Mouse (Mus musculus) monocyte, adult 2 months (primary cell): ENCODE measurements around the gene Slc47a2.

ENCODE experiments used
- DNase-seq, 2 experiments: peaks; one replicate each; pipeline ENCODE4 v3.0.0; 2022; ENCODE audit warnings: low spot score in 2 of 2, low read depth in 1 of 2

Gene Slc47a2

DNA sequence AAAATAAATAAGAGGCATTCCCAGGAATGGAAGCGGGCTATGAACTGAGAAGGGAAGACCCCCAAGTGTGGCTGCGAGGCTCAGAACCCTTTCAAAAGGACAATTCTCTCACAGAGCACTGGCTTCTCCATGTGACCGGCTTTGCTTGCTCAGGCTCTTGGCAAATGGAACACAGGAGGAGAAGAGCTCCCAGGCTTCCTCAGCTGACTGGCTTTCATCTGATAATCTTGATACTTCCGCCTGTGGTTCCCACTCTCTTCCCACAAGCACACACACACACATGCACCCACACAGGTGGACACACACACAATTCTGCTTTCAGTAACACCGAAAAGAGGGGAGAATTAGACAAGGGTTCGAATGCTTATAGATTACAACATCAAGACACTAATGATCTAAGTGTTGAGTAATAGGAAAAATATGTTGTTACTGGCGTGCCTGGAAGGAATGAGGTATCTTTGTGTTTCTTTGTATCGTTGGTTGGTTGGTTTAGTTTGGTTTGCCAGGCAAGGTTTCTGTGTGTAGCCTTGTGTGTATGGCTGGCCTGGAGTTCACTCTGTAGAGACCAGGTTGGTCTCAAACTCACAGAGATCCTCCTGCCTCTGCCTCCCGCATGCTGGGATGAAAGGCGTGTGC is 59.1 kb downstream of the Slc47a2 start:
- DNase-seq: no peak

DNA sequence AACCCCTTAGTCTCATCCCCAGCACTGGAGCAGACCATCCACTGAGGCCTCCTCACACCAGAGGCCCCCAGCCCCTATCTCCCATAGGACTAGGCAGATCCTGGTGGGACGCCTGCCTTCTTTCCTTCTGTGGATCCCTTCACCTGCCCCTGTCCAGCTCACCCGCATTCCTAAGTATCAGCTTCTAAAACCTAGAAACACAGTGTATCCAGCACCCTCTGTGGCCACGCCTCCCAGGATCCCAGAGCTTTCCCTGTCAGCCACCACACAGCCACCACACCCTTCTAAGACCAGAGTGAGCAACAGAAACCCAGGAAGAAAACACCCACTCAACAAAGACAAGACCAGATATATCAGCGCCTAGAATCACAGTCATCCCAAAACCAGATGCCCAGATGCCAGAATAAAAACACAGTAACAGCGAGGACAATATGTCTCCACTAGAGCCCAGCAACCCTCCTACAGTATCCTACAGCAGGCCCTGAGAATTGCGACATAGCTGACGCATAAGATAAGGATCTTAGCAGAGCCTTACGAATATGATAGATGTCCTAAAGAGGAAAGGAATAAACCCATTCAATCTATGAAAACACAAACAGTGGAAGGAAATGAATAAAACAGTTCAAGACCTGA is 64.1 kb downstream of the Slc47a2 start:
- DNase-seq: no peak

DNA sequence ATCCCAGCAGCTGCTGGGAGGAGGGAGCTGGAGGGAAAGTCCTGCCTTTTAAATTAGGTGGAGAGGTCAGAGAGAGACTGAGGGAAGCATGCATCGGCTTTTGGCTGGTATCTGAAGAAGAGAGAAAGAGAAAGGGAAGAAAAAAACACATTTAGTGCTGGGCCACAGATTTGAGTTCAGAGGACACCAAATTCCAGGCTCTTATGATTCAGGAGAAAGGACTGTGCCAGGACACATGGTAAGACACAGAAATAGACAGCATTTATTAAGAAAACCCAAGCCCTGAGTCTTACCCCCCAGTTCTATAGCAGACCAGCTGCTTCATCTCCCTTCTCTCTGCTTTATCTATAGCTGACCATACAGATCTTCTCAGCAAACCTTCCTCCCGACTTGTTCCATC is 64.7 kb downstream of the Slc47a2 start:
- no peak for DNase-seq

DNA sequence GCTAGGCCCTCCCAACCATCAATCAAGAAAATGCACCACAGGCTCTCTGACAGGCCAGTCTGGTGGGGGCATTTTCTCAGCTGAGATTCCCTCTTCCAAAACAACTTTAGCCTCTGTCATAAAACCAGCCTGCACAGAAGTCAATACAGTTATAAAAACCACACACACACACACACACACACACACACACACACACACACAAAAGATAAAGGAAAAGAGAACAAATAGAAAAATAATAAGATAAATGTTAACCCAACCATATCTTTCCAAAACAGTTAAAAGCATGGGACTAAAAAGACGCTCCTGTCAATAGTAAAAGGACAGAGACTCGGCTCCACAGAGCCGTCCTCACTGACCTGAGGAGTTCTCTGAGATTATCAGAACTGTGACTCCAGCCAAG is 66.2 kb downstream of the Slc47a2 start:
- no peak for DNase-seq

DNA sequence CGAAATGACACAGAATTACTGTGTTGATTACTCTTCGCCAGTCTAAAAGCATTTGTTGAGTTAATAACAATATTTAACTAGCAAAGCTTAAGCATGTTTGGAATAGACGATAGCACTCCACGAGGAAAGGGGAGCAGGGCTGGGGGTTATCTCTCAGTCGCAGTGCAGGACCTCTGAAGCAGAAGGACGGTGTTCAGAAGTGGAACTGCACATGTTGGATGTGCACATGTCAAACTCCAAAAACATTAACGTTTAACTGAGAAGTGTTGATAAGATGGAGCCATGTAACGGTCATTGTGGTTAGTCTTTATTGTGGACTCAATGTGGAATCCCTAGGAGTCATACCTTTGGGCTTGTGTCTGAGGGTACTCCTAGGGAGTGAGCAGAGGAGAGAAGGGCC is 67.6 kb downstream of the Slc47a2 start:
- no peak for DNase-seq

DNA sequence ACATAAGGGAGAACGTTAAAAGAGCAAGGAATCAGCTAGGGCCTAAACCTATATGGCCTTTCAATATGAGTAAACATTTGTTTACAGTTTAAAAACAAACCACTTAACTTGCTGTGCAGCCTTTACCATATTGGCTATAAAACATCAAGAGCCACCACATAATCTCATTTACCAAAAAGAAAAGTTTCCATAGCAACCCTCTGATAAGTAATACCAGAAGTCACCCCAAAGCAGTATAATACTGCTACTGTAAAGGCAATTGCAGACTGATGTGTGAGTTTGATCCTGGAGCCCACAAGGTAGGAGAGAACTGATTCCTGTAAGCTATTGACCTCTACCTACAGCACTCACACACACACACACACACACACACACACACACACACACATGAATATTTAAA is 68.2 kb downstream of the Slc47a2 start:
- no peak for DNase-seq

DNA sequence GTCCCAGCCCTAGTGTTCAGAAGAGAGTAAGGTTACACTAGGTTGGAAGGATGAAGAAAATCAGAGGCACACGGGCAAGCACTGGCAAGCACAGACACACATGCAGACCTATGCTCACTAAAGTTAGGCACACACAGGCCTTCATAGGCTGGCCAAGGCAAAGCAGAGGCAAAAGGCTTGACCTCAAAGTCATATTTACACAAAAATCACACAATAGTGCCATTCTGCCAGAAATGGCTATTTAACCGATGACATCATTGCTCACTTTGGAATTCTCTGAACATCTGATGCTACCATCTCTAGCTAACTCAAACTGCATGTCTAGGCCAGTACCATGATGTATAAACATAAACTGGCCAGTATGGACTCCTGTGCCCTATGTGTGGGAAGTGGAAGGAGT is 68.7 kb downstream of the Slc47a2 start:
- DNase-seq: no peak

DNA sequence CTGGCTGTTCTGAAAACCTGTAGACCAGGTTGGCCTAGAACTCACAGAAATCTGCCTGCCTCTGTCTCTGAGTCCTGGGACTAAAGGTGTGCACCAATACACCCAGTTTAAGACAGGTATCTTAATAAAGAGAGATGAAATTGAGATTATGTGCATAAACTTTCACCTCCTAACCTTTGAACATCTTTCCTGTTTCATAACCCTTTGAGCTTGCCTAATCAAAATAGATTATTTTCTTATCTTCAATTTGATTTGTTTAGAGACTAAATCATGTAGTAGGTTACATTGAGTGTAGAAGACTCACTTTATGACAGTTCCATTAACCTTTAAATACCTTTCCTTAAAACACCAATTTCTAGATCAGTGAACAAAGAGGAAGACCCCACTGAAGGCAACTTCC is 71.0 kb downstream of the Slc47a2 start:
- no peak for DNase-seq

DNA sequence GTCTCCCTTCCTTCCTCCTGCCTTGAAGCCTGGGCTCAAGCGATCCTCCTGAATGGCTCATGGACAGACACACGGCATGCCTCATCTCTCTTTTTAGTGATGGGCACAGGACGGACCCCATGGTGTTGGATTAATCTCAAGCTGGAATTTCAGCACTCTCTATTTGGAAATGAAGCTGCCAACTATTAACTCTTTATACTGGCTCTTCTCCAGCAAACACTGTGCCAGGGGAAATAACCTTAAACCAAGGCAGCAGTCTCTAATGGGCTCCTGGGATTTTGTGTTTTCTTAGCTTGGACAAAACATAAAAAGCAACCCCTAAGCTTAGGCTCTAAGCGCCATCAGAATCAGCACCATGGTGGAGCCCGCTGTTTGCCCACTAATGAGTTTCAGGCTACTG is 72.3 kb downstream of the Slc47a2 start:
- no peak for DNase-seq

DNA sequence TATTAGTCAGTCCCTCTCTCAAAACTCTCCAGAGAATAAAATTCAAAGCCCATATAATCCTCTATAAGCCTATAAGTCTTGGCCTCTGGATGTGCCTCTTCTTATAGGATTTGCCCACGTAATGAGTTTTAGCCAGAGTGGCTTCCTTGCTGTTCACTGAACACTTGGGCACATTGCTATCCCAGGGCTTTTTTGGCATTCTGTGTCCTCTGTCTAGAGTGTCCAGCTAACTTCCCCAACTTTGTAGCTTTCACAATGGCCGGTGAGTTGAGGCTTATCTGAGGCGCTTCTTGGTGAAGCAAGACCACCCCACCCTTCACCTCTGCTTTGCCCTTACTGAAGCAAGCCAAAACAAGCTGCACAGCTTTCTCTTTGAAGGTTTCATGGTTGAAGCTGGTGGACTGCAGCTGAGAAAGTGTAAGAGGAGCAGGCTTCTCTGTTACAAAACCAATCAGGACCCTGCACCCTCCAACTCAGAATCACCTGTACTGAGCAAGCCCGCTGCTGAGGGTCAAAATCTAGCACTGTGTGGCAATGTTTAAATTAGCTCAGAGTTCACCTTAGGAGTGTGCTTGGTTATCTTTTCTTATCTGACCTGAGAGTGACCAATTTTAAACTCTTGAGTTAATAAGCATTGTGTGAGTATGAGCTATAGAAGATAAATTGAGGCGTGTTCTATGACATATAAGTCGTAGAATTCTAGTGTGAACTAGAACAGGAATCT is 73.9 kb downstream of the Slc47a2 start:
- DNase-seq: no peak

DNA sequence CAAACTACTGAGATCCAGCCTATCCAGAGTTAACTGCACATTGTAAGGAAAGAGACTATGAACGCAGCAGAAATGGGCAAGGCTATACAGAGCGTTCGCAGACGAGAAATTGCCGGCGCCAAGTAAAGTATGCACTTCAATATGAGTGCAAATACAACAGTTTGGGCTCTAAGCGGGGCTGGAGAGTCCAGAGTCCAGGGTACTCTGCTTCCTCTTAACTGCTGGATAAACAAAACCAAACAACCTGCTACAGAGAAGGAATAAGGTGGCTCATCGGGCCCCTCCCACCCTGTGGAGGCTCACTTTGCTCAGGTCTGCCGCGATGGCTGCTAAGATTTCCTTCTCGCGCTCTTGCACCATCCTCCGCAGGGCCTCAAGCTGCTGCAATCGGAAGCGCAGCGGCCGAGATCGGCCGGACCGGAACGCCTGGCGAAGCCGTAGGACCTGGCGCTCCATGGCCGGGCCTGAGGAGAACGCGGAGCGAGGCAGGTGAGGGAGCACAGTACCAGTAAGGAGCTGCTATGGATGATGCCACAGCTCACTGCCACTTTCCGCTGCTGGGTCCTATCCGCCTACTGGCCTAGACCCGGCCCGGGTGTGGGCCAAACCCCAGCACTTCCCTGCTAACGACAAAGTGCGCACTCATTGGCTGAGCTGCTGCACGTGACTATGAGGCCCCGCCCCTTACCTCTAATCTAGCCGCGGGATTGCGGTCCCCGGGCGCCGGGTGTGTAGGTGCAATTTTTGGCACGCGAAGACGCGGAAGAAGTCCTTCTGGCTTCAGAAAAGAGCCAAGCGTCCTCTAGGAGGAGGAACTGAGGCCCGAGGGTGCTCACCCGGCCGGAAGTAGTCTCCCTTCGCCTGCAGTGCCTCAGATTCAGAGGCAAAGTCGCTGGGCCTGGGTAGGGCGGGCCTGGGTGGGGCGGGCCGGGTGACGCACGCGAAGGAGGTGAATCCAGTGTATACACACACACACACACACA is 75.8 kb downstream of the Slc47a2 start, which contains the start of gene Aldh3a2:
Gene Aldh3a2, minus strand, starts transcription at position 914 of the 983 bp plus-strand sequence.
- peak; percentile 82 to 90 for DNase-seq

DNA sequence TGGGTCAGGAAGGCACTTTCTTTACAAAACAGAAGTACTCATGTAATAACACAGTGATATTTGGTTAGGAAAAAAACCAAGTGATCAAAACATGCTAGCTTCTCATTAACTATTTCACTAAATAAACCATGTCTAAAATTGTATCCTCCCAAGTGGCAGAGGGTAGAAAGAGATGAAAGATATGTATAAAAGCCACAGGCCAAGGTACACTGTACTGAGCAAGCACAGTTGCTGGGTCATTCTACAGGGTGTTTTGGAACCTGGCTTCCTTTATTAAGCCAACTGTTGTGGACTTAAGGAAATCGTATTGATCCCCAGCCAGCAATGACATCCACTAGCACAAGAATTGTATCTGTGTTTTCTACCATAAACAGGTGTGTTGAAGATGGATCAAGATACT is 78.8 kb downstream of the Slc47a2 start:
- no peak for DNase-seq

DNA sequence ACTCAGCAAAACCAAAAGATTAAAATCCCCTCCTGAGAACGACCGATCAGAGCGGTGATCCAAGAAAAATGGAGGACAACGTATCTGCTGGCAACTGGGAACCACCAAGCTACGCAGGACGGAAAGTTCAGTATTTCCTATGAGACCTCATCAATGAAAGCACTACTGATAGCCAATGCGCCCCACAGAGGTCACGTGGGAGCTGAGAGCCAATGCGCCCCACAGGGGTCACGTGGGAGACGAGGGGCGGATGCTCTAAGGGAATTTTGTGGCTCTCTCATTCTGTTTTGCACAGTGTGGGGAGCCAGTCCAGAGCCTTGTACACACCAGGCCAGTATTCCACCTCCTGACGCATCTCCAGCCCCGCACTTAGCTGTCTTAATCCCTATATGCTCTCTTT is 80.1 kb downstream of the Slc47a2 start:
- no peak for DNase-seq

DNA sequence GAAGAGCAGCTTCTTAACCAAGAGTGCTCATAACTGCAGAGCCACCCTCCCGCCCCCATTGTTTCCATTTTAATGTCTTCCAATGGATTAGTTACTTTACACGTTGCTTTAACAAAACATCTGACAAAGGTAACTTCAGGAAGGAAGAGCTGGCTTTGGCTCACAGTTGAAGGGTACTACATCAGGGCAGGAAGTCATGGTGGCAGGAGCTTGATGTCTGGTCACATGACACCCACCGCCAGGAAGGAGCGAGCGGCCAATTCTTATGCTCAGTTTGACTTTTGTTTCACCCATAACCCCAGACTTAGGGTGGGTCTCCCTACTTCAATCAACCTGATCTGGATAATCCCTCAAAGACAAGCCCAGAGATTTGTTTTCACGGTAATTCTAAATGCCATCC is 83.6 kb downstream of the Slc47a2 start:
- DNase-seq: no peak

DNA sequence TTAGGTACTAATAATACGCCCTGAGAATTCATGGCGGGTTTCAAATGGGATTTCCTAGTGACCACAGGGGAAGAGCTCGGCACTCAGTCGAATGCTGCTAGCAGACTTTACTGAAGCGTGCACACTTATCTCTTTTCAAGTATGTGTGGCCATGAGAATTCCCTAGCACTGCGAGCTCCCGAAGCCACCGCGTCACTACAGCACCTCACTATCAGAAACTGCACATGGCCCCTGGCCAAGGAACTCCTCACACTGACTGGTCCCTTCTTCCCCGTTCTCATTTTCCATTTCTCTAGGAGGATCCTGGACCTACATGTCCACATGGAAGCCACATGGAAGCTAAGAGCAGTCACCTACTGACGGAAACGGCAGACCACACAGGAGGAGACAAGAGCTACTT is 89.9 kb downstream of the Slc47a2 start:
- no peak for DNase-seq

DNA sequence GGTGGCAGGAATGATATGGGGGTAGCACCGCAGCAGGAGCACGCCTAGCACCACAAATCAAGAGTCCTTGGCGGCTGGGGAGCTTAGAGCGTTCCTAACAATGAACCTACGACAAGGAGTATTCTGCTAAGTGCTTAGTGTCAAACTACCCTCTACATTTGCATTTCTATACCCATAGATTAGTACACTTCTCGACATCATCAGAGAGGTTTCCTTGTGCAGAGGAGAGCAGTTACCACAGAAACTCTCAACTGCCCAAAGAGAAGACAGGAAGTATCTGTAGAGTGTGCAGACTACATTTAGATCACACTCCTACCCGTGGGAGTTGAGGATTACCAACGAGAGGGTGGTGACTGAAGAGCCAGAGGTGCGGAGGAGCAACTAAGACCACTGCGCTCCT is 90.9 kb downstream of the Slc47a2 start:
- DNase-seq: no peak
